Mouse (Mus musculus) gastrocnemius, adult 18-20 months (tissue): ENCODE results near the gene Lrfn2. TPM values are rescaled to one million over a fixed set of nuclear protein-coding genes. Genes with fewer than 3 reads are reported as not detected.

ENCODE experiments used
- microRNA-seq: library from miRNA; unstranded; fragments of <30 nt; microRNA quantifications from one replicate; pipeline ENCODE4 v1.2.0, GENCODE M21; 2021
- total RNA-seq, 2 experiments: library from RNA; stranded (reverse); gene quantifications; 2 replicates each; pipeline ENCODE4 v1.2.3; 2021

Lrfn2 gene
- total RNA-seq, 2 experiments from 2014 or later: 0.12 TPM; not detected in 1

Small RNA genes within 50 kb of the gene (microRNA-seq; reads per million reads assigned to microRNA genes)
- not detected for gene Gm44304
